10 mouse cellular contexts compared by ENCODE assay signal in genomic region chr19:21329770-21330169, GRCm38 (mm10). TPM values are rescaled to one million over a fixed set of nuclear protein-coding genes. Genes with fewer than 3 reads are reported as not detected.
DNase-seq lines count a peak whose midpoint lies in the region; ATAC-seq lines count a peak whose summit lies in the region.
"Had no signal": no experiment of that assay in that cellular context is flagged by ENCODE, and none has a peak within 500 bp of the region (broad histone marks: within the 10 kb centered on the region; RNA-seq: fewer than 3 reads in every experiment).

No protein-coding gene starts in this region.

- no peak overlapping the region for H3K27ac ChIP-seq in forebrain, embryonic 16.5 days (ENCODE audit: low read length)
- no peak overlapping the region for H3K27ac ChIP-seq in forebrain, embryonic 11.5 days (ENCODE audit: low read depth, low read length)
- H3K27ac ChIP-seq: heart, embryonic 13.5 days; stomach, embryonic 15.5 days had no signal

- intact Hi-C loops in left cerebral cortex, postnatal 14 days (cut with DNase I), result no loop called here

- H3K4me2 ChIP-seq in forebrain, embryonic 16.5 days (ENCODE audit: low read length), result no peak overlapping the region
- H3K4me2 ChIP-seq in forebrain, embryonic 11.5 days (ENCODE audit: low read depth, low read length, severe bottlenecking), result no peak overlapping the region
- H3K4me2 ChIP-seq: heart, embryonic 13.5 days; stomach, embryonic 15.5 days had no signal

- H3K36me3 ChIP-seq in forebrain, embryonic 16.5 days (ENCODE audit: control insufficient read depth, insufficient read depth), result no peaks in the 10 kb centered on the region
- no peaks in the 10 kb centered on the region for H3K36me3 ChIP-seq in forebrain, embryonic 11.5 days (ENCODE audit: control insufficient read depth, insufficient read depth, low read length)
- H3K36me3 ChIP-seq: heart, embryonic 13.5 days; stomach, embryonic 15.5 days had no signal

- no peaks in the 10 kb centered on the region; the same call in 1 of the 2 replicates for H3K4me1 ChIP-seq in forebrain, embryonic 16.5 days (replicated peaks; ENCODE audit: control insufficient read depth, insufficient read depth, low read length)
- H3K4me1 ChIP-seq in forebrain, embryonic 11.5 days (replicated peaks; ENCODE audit: control insufficient read depth, insufficient read depth, low read length), result no peaks in the 10 kb centered on the region
- H3K4me1 ChIP-seq: stomach, embryonic 15.5 days had no signal

- H3K4me3 ChIP-seq in forebrain, embryonic 16.5 days (replicated peaks; ENCODE audit: low read length), result no peak overlapping the region
- no peak overlapping the region for H3K4me3 ChIP-seq in forebrain, embryonic 11.5 days (ENCODE audit: low read depth, low read length)
- H3K4me3 ChIP-seq: heart, embryonic 13.5 days; stomach, embryonic 15.5 days had no signal

- H3K27me3 ChIP-seq in forebrain, embryonic 16.5 days (replicated peaks; ENCODE audit: control insufficient read depth, insufficient read depth, low read length), result no peaks in the 10 kb centered on the region
- H3K27me3 ChIP-seq in forebrain, embryonic 11.5 days (ENCODE audit: control insufficient read depth, insufficient read depth, low read length), result no peaks in the 10 kb centered on the region
- H3K27me3 ChIP-seq: heart, embryonic 13.5 days; stomach, embryonic 15.5 days had no signal

- WGBS in forebrain, embryonic 16.5 days, result 37% methylated on average over 5 of the region's 5 CpGs
- WGBS in forebrain, embryonic 11.5 days, result 79% methylated on average over 5 of the region's 5 CpGs

- H3K9me3 ChIP-seq in forebrain, embryonic 16.5 days (ENCODE audit: control insufficient read depth, low read length), result no peaks in the 10 kb centered on the region
- H3K9me3 ChIP-seq in forebrain, embryonic 11.5 days (ENCODE audit: control insufficient read depth, low read length), result no peaks in the 10 kb centered on the region
- H3K9me3 ChIP-seq: heart, embryonic 13.5 days; stomach, embryonic 15.5 days had no signal

- ATAC-seq in forebrain, embryonic 16.5 days, result peak; percentile 65
- no peak for ATAC-seq in forebrain, embryonic 11.5 days (replicated peaks; ENCODE audit: low FRiP score)
- no peak for ATAC-seq in inflammation-experienced regulatory T-cells, adult 6 months

- no peak overlapping the region for H3K9ac ChIP-seq in forebrain, embryonic 16.5 days (replicated peaks; ENCODE audit: low read depth, low read length)
- H3K9ac ChIP-seq in forebrain, embryonic 11.5 days (ENCODE audit: low read length), result no peak overlapping the region
- H3K9ac ChIP-seq: heart, embryonic 13.5 days; stomach, embryonic 15.5 days had no signal

- DNase-seq in forebrain, embryonic 11.5 days (ENCODE audit: low spot score), result no peak
- peak; percentile 11 for DNase-seq in urinary bladder, postnatal 14 days (ENCODE audit: low spot score)
- DNase-seq in urinary bladder, postnatal 4 days (ENCODE audit: low spot score in 2 of 2), result no peak
- DNase-seq in heart, postnatal 4 days, result peak; percentile 82
- DNase-seq in left cerebral cortex, postnatal 14 days (ENCODE audit: low spot score in 2 of 2), result peak; percentile 43 to 49
- no peak for DNase-seq in retina, embryonic 14.5 days (ENCODE audit: low spot score)

RNA-seq across cellular contexts. Expression of gene Zfand5, which starts 57.7 kb away (rescaled TPM):
- 134 and 162 TPM in 2 replicates for polyA plus RNA-seq in forebrain, embryonic 16.5 days (2015; fragmentation: Nextera tagmentation; extraction: Ambion mirVana)
- 131 and 140 TPM in 2 replicates for polyA plus RNA-seq in forebrain, embryonic 11.5 days (2014; fragmentation: Nextera tagmentation; extraction: Ambion mirVana)
- total RNA-seq in heart, postnatal 4 days (2021), result 10 to 100 TPM; 93.1 to 99.6 TPM
- 100 to 1,000 TPM; 169 to 171 TPM for total RNA-seq in left cerebral cortex, postnatal 14 days (2021)
- 10 to 100 TPM; 13.5 to 18.5 (median 15.5) TPM for polyA plus RNA-seq in inflammation-experienced regulatory T-cells, adult 6 months (2017; shearing (Covaris generic))

Comparison
In these comparisons a context has a peak if more than half of its experiments do, and no peak if none do; other contexts are left out.
1. DNase-seq: peak in urinary bladder, postnatal 14 days (single experiment), heart, postnatal 4 days (single experiment) and left cerebral cortex, postnatal 14 days (2 of 2); none in forebrain, embryonic 11.5 days (single experiment), urinary bladder, postnatal 4 days (0 of 2) and retina, embryonic 14.5 days (single experiment).